Mouse (Mus musculus) brain, adult 2 months (tissue): ENCODE data around the gene Nr1i3.

Source experiments
- DNase-seq: peaks from one replicate; pipeline ENCODE4 v3.0.0; 2011; ENCODE audit warnings: low read depth, low spot score

The Nr1i3 gene

DNA sequence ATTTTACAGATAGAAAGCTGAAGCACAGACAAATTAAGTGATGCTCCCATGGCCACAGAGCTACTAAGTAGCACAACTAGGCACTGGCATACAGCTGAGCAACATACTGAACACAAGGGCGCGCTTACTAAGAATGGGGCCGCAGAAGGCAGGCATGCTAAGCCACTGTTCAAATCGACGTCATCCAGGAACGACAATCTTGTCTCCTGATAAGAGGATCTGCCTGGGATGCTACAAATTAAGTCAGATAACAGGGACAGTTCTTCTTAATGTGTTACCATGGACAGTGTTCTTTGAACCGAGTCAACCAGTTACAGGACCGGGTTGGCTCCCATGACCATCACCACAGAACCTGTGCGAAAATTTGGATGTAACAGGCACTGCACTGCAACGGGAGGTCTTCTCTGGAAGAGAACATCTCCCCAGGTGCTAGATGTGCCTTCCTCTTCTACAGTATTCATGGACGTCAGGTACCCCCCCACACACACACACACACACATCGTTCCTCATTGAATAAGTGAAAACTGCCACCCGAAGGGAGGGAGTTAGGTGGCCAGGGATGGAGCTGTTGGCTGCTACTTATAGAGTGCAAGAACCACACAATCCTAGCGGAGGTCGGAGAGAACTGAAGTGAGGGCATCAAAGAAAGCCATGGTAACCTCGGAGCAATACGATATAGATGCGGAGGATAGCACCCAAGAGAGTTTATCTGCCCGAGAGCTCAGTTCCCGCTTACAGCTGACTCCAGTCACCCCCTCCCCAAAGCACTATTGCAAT is 18.5 kb upstream of the Nr1i3 start:
- peak; percentile 59 for DNase-seq

DNA sequence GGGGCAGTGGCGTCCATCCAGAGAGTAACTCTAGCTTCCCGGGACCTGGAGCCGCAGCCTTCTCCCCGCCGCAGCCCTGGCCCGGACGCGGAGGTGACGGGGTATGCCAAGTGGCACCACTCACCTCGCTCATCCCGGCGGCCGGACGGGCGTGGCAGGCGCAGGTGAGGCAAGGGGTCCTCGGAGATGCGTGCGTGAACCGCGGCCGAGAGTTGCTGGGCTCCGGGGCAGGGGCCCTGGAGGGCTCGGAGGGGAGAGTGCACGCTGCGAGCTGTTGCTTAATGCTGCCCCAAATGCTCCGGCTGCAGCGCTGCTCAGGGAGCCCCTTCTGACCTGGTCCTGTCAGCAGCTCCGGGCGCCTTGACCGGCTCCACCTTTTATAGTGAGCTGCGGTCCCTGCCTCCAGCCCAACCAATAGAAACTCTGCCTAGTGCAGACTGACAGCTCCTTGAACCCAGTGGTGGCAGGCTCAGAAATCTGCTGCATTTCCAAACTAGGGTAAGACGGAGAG is 17.8 kb upstream of the Nr1i3 start, which contains the start of gene Pcp4l1:
Gene Pcp4l1 (minus strand): TSS at position 382 of the 511 bp plus-strand sequence.
- DNase-seq, result peak; percentile 91

DNA sequence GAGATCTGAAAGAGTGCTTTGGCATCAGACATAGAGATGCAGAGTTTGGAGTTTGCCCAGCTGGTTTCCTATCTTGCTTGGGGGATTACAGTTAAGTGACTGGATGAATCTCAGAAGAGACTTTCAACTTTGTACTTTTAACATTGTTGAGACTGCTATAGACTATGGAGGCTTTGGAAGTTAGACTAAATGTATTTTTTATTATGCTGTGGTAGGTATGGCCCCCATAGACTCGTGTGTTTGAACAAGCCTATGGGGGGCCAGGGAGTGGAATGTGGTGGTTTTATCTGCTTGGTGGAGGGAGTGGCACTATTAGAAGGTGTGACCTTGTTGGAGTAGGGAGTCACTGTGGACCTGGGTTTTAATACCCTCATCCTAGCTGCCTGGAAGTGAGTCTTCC is 14.2 kb upstream of the Nr1i3 start:
- DNase-seq, result no peak

DNA sequence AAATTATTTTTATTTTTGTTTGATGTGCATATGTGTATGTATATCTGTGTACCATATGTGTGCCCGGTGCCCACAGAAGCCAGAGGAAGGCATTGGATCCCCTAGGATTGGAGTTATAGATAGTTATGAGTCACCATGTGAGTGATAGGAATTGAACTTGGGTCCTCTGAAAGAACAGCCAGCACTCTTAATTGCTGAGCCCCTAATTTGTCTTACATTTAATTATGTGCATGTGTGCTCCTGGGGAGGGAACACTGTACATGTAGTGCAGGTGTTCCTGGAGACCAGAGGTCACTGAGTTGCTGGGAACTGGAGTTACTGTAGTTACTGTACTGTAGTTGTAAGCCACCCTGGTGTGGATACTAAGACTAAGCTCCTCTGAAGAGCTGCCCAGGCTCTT is 13.0 kb upstream of the Nr1i3 start:
- no peak for DNase-seq

GRCm38 (mm10) chr1:171203471-171204248 is 10.1 kb upstream of the Nr1i3 start:
- no peak for DNase-seq

- DNase-seq, result no peak
Observed at GRCm38 (mm10) chr1:171204249-171204644, 9.5 kb upstream of the Nr1i3 start.

DNA sequence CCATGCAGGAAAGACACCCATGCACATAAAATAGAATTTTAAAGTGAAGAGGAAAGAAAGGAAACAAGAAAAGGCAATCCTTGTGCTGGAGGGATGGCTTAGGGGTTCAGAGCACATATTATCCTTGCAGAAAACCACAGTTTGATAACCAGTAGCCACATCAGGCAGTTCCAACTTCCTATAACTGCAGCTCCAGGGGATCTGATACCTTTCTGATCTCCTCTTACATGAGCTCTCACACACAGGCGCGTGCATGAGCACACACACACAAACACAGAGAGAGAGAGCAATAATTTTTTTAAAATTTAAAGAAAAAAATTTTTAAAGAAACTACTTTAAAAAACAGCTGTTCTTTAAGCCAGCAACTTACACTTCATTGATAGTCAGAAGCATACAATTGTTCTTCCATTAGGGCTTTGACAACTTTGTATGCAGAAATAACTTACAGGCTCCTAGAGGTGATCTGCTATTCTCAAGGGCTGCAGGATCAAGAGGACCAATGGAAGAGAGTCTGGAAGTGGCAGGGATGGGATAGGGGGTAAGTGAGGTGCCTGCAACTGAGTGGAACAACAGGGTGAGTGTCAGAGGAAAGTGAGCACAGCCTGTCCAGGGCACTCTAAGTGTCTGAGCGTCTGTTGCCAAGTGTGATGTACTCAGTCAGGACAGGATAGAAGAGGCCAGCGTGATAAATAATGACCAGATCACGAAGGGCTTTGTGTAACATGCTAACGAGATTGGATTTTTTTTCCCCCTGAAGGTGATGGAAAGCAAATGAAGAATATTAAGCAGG is 7.9 kb upstream of the Nr1i3 start:
- no peak for DNase-seq

DNA sequence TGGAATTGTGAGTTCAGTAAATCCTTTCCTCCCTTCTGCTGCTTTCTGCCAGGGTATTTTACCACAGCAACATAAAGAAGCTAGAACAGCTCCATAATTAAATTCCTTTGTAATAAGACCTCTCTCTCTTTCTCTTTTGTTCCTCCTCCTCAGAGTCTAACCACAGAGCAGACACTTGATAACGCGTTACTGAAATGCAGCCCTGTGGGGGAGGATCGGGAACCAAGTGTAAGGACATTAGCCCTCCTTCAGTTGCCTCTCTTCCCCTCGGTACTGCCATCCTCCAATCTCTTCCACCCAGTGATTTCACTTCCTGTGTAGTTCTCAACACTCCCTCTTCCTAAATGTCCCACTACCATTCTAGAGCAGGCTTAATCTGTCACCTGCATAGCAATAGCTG is 4.4 kb upstream of the Nr1i3 start:
- DNase-seq, result peak; percentile 42

GRCm38 (mm10) chr1:171212854-171213253 is 916 bp upstream of the Nr1i3 start:
- no peak for DNase-seq

DNA sequence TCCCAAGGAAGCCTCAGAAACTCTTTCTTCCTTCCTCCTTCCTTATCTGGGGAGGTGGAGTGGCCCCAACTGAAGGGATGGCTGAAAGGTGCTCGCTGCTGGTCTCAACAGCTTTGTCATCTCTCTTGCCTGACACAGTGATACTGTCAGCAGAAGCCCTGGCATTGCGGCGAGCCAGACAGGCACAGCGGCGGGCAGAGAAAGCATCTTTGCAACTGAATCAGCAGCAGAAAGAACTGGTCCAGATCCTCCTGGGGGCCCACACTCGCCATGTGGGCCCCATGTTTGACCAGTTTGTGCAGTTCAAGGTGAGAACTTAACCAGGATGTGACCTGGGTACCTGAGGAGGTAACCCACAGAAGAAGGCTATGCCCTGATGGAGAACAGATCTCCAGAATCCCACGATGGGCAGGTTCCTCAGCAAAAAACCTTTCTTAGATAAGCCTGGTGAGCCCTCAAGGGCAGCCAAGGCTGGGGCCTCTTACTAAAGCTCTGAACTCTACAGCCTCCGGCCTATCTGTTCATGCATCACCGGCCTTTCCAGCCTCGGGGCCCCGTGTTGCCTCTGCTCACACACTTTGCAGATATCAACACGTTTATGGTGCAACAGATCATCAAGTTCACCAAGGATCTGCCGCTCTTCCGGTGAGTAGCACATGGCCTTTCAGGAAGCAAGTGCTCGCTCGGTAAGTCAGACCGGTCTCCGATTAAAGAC is 2.6 kb downstream of the Nr1i3 start:
- no peak for DNase-seq

DNA sequence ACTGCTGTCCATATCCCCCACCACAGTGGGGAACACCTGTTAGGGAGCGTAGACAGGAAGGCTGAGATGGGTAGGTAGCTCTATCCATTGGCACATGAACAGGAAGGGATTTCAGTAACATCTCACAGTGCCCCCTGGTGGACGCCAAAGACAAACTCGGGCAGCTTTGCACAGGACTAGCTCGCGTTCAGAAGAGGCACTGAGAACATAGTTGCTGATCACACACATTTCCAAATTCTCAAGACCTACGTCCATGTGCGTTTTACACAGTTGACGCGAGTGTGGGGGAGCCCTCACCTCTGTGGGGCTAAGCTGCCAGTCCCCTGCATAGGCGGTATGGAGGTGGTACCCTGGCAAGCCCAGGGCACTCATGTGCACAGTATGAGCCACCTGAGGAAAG is 7.1 kb downstream of the Nr1i3 start:
- DNase-seq, result peak; percentile 96

DNA sequence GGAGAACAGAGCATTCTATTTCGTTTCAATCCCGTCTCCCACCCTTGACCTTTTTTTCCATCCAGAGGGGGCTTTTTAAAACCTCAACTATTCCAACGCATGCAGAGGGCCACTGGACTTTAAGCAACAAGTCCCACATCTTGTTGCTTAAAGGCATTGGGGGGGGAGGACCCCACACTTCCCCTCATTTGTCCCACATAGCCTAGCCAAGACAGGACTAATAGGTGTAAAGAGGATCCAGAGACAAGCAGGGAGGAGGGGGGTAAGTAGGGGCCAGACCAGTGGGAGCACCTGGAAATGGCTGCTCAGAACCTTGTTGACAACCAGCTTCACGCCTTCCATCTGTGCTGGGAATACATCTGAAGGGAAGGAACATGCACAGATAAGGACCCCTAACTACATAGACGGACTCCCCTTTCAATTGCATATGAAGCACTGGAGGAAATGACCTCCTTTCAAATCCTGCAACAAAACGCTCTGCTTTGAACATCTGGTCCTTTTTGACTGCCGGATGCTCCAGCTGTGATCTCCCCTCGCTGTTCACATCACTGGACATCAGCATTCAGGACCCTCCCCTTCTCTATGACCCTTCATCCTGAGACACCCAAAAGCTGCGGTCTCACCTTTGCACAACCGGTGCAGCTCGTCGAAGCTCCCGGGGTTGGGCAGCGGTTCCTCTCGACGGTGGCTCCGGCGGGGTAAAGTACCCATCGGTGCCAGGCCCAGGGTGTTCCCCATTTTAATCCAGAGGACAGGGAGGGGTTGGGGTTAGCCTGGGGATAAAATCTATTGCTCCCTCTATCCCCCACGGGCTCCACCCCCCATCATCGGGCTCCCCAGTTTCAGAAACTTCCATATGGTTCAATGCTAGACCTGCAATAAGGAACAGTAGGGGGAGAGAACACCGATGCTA is 7.8 kb downstream of the Nr1i3 start:
- no peak for DNase-seq

GRCm38 (mm10) chr1:171222238-171223155 is 8.7 kb downstream of the Nr1i3 start, which contains the start of gene Tomm40l:
TSS of gene Tomm40l (minus strand) at chr1:171222514.
- DNase-seq, result peak; percentile 100

DNA sequence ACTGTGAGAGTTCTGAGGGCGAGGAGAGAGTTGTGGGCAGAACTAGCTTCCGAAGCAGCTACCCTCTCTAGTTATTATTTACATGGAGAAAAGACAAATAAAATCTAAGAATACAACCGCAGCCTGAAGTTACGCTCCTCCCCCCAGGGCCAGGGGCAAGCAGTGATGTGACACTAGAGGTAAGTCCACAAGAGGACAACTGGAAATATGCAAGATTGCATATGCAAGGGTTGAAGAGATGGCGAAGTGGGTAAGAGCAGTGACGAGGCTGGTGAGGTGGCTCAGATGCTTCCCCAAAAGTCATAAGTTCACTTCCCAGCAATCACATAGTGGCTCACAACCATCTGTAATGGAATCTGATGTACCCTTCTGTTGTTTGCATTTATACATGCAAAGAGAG is 9.4 kb downstream of the Nr1i3 start:
- DNase-seq, result no peak

DNA sequence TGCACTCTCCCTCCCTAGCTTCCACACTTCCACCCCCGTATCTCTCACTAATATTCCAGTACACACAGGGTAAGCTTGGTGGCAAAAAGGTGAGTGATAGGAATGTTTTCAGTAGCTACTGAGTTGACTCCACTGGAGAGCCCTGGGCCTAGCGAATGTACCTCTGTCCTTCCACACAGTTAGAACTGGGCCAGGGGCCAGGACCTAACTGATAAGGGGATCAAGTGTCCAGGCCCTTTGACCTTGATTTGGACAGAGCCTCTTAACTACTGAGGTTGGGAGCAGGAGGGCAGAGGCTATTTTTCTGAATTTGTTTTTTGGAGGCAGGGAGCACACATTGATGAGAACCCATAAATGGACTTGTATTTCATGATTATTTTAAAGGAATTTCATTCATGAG is 10.0 kb downstream of the Nr1i3 start:
- DNase-seq, result no peak

DNA sequence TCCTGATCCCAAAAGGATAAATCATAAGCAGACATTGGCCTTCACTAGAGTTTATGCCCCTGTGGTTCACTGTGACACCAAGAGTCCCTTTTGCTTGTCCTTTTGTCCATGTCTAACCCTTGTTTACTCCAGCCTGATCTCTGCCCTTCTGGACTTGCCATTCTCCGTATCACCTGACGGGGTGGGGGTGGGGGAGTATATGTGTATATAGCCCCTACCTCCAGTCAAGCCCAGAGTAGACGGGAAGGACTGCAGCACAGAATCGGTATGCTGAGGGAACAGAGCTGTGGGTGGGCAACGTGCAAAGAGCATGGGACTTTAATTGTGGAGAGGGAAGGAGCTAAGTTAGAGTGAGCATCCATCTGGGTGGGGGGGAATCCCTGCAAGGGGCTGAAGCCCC is 11.1 kb downstream of the Nr1i3 start, which contains the start of gene Apoa2:
Gene Apoa2 (plus strand): TSS at position 198 of the 400 bp plus-strand sequence.
- no peak for DNase-seq

GRCm38 (mm10) chr1:171226780-171227179 is 13.0 kb downstream of the Nr1i3 start:
- DNase-seq, result no peak

DNA sequence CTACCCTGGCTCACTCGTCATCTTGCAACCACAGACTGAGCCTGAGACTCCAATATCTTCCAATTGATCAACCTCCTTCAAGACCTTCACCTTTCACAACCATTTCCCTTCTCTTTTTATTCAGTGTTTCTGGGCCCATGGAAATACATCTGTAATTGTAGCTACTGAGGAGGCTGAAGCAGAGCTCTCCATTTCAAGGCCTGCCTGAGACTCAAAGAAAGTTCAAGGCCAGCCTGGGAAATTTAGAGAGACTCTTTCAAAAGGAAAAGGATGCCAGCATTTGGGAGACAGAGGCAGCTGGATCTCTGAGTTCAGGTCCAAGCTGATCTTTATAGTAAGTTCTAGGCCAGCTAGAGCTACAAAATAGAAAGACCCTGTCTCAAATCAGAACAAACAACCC is 14.1 kb downstream of the Nr1i3 start:
- DNase-seq, result no peak

DNA sequence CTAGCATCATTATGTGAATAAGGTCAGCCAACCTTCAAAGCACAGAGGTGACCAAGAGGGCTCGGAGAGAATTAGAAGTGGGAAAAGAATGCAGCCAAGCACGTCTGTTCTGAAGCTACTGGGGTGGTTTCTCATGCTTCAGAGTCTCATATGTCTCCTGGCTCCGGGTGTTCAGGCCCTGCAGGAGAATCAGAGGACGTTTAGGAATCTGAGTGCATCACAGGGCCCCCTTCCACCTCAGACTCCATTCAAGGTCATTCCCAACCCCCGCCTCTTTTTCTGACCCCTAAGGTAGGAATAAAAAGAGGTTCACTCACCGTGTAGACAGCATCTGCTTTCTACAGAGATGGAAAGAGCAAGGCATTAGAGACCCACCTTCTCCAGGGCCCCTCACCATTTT is 16.0 kb downstream of the Nr1i3 start:
- no peak for DNase-seq
